Mouse (Mus musculus) neural tube, embryonic 11.5 days (tissue): ENCODE measurements at regions not wholly inside any gene's neighbourhood (a gene's known extent, or its start where the extent isn't known, plus 50 kb on each side); places are given as distances from the start of the nearest gene placed in this dataset.

Experiments used
- ATAC-seq: fragments of 200-750 bp; cut with Nextera tagmentation; 2 replicates; pipeline ENCODE4 v1.8.0; 2017; ENCODE audit warnings: moderate number of reproducible peaks, mild to moderate bottlenecking, moderate TSS enrichment, moderate library complexity; ENCODE audit not compliant: insufficient read depth, low FRiP score, low TSS enrichment
- DNase-seq: peaks from one replicate; pipeline ENCODE4 v3.0.0-alpha.2; 2015; ENCODE audit warnings: low spot score
- H3K27ac ChIP-seq: fragments of 300-500 bp; sonication (generic); 2 replicates; pipeline ENCODE4 v1.5.1; 2014; ENCODE audit warnings: low read depth, mild to moderate bottlenecking, low read length
- H3K27me3 ChIP-seq: fragments of 300-500 bp; sonication (generic); 2 replicates; pipeline ENCODE4 v1.6.1; 2014; ENCODE audit warnings: mild to moderate bottlenecking, low read length, mixed read lengths; ENCODE audit not compliant: control insufficient read depth, insufficient read depth
- H3K36me3 ChIP-seq: fragments of 300-500 bp; sonication (generic); 2 replicates; pipeline ENCODE4 v1.6.1; 2014; ENCODE audit warnings: mild to moderate bottlenecking, low read length, moderate library complexity, mixed read lengths; ENCODE audit not compliant: control insufficient read depth, insufficient read depth
- H3K4me1 ChIP-seq: fragments of 300-500 bp; sonication (generic); 2 replicates; pipeline ENCODE4 v1.6.1; 2014; ENCODE audit warnings: low read length, mixed read lengths; ENCODE audit not compliant: control insufficient read depth, insufficient read depth
- H3K4me2 ChIP-seq: fragments of 300-500 bp; sonication (generic); 2 replicates; pipeline ENCODE4 v1.6.1; 2014; ENCODE audit warnings: low read depth, mild to moderate bottlenecking, moderate library complexity
- H3K4me3 ChIP-seq: fragments of 300-500 bp; sonication (generic); 2 replicates; pipeline ENCODE4 v1.5.1; 2014; ENCODE audit warnings: low read depth, low read length
- H3K9ac ChIP-seq: fragments of 300-500 bp; sonication (generic); 2 replicates; pipeline ENCODE4 v1.6.1; 2014; ENCODE audit warnings: mild to moderate bottlenecking, low read length
- H3K9me3 ChIP-seq: fragments of 300-500 bp; sonication (generic); 2 replicates; pipeline ENCODE4 v1.6.1; 2016; ENCODE audit warnings: low read length; ENCODE audit not compliant: control insufficient read depth
- WGBS: fragments of 180-500 bp; shearing (Covaris S2); extraction: QIAGEN DNeasy Blood & Tissue Kit; methylation state at CpG from one replicate; pipeline ENCODE4 v1.1.7; 2014; 5-methylcytosine and 5-hydroxymethylcytosine counted together

DNA sequence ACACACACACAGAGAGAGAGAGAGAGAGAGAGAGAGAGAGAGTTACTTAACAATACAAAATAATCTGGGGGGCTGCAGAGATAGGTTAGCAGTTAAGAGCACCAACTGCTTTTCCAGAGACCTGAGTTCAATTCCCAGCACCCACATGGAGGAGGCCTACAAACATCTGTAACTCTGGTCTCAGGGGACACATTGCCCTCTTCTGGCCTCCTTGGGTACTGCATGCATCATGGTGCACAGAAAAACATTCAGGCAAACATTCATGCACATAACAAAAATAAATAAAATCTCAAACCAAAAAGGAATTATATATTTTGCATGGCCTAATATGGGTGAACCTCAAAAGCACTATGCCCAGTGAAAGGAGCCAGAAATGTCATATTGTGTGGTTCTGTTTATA lies 161.6 kb downstream of the Kit start:
- no peaks in the 10 kb centered on the region for H3K36me3 ChIP-seq

DNA sequence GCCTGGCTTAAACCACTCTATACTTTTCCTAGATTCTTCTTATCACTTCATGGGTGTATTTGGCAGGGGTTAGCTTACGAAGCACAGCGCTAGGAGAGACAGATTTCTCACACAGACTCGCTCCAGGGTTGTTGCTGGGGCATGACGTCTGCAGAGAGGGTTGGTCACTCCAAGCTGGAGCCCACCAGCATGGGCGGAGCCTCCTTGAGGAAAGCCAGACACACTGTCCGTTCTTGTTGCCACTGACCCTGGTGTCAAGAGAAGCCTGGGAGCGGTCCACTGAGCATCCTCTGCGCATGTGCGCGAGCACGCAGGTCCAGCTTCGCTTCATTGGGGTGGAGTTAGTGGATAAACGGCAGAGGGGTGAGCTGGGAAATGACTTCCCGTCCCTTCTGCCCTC lies 159.8 kb downstream of the Kit start:
- Histone ChIP-seq H3K9ac (no peak overlapping the region), H3K4me1 (no peaks in the 10 kb centered on the region), H3K4me2 (no peak overlapping the region), H3K4me3 (no peak overlapping the region), H3K36me3 (no peaks in the 10 kb centered on the region), H3K27me3 (no peaks in the 10 kb centered on the region), H3K9me3 (no peaks in the 10 kb centered on the region), H3K27ac (no peak overlapping the region)
- ATAC-seq (no peak), DNase-seq (no peak)
- WGBS = 94% methylated on average over 14 of the region's 14 CpGs

More for the DNA sequence above, 161.6 kb downstream of the Kit start:
- Histone ChIP-seq H3K4me2 (no peak overlapping the region), H3K9me3 (no peaks in the 10 kb centered on the region), H3K4me1 (no peaks in the 10 kb centered on the region), H3K27ac (no peak overlapping the region), H3K9ac (no peak overlapping the region), H3K27me3 (no peaks in the 10 kb centered on the region), H3K4me3 (no peak overlapping the region)
- no peak for DNase-seq
- ATAC-seq = no peak

DNA sequence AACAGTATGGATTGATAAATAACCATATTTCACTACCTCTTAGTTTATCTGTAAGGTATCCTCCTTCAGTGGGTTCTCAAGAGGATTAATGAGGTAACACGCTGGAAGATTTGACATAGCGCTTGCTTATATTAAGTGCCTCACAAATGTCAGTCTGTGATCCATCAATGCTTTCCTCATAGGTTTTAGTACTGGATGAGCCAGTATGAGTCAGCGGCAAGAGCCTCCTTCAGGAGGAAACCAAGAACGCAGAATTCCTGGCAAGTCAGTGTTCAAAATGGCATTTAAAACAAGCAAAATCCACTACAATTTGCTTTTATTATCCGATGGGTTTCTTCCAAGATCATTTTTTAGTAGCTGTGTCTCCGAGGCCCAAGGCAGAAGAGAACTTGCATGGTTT lies 159.3 kb downstream of the Kit start:
- no peak overlapping the region for H3K4me3 ChIP-seq
- WGBS = 94% methylated on average over 6 of the region's 6 CpGs

DNA sequence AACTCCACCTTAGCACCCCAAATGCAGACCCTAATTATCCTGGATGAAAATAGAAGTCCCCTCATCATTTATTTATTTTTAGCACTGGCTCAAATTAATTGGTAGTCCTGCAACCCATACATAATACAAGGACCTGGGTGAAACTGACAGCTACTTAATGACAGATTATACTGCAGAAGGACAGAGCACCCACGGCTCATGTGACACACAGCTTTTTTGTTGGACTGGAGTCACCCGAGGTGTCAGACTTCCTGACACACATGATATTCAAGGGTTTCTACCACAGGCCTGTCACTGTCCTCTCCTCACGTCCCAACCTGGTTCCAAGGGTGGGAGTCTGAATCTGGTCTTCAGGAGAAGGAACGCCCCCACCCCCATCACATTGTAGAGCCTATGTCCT lies 156.5 kb downstream of the Kit start:
- Histone ChIP-seq H3K36me3 (no peaks in the 10 kb centered on the region), H3K9ac (no peak overlapping the region), H3K27ac (no peak overlapping the region), H3K4me3 (no peak overlapping the region), H3K4me1 (no peaks in the 10 kb centered on the region), H3K27me3 (no peaks in the 10 kb centered on the region), H3K4me2 (no peak overlapping the region), H3K9me3 (no peaks in the 10 kb centered on the region)
- WGBS = 83% methylated on average over 4 of the region's 4 CpGs
- no peak for DNase-seq
- no peak for ATAC-seq

More for the DNA sequence above, 159.3 kb downstream of the Kit start:
- Histone ChIP-seq H3K9ac (no peak overlapping the region), H3K27ac (no peak overlapping the region), H3K4me1 (no peaks in the 10 kb centered on the region), H3K36me3 (no peaks in the 10 kb centered on the region), H3K4me2 (no peak overlapping the region), H3K27me3 (no peaks in the 10 kb centered on the region), H3K9me3 (no peaks in the 10 kb centered on the region)
- ATAC-seq = no peak
- no peak for DNase-seq

DNA sequence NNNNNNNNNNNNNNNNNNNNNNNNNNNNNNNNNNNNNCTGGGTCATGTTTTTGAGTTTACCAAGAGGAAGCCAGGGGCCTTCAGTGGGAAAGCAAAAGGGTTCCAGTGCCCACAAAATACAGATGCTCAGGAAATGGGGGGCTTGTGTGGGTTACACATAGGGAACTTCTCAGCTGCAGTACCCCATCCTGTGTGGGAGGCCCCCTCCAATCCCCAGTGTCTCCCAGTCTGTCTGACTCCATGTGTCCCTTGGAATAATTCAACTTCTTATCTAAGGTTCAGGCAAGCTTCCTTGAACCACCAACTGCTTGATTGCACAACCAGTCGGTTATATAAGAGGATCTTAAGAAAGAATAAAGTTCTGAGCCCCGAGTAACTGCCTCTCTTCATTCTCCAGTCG lies 156.0 kb downstream of the Kit start:
- no peaks in the 10 kb centered on the region for H3K9me3 ChIP-seq
- no peak for ATAC-seq

DNA sequence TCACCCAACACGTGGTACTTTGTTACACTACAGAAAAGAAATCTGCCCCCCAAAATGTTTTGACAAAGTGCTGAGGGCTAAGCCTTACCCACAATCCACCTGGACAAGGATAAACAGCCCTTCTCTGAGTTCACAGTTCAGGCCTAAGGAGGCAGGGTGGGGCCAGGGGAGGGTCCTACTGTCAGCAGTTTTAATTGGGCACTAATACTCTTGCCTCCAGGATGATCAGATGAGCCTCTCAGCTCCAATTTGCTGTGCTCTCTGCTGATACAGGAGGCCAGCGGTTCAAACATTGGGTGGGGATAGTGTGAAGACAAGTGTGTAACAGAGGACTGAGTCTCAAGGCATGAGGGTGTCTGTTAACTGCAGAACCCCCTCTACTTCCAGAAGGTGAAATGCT lies 146.6 kb downstream of the Kit start:
- DNase-seq = no peak
- no peak overlapping the region for H3K4me2 ChIP-seq
- H3K9ac ChIP-seq = no peak overlapping the region
- H3K27ac ChIP-seq = no peak overlapping the region
- 81% methylated on average over 2 of the region's 2 CpGs for WGBS
- H3K4me3 ChIP-seq = no peak overlapping the region
- no peak for ATAC-seq
- no peaks in the 10 kb centered on the region for H3K36me3 ChIP-seq
- no peaks in the 10 kb centered on the region for H3K27me3 ChIP-seq
- H3K4me1 ChIP-seq = no peaks in the 10 kb centered on the region
- no peaks in the 10 kb centered on the region for H3K9me3 ChIP-seq

More for the DNA sequence above, 156.0 kb downstream of the Kit start:
- Histone ChIP-seq H3K4me3 (no peak overlapping the region), H3K36me3 (no peaks in the 10 kb centered on the region), H3K27me3 (no peaks in the 10 kb centered on the region), H3K4me2 (no peak overlapping the region), H3K9ac (no peak overlapping the region), H3K27ac (no peak overlapping the region), H3K4me1 (no peaks in the 10 kb centered on the region)
- DNase-seq = no peak
- WGBS = 77% methylated on average over 3 of the region's 3 CpGs

DNA sequence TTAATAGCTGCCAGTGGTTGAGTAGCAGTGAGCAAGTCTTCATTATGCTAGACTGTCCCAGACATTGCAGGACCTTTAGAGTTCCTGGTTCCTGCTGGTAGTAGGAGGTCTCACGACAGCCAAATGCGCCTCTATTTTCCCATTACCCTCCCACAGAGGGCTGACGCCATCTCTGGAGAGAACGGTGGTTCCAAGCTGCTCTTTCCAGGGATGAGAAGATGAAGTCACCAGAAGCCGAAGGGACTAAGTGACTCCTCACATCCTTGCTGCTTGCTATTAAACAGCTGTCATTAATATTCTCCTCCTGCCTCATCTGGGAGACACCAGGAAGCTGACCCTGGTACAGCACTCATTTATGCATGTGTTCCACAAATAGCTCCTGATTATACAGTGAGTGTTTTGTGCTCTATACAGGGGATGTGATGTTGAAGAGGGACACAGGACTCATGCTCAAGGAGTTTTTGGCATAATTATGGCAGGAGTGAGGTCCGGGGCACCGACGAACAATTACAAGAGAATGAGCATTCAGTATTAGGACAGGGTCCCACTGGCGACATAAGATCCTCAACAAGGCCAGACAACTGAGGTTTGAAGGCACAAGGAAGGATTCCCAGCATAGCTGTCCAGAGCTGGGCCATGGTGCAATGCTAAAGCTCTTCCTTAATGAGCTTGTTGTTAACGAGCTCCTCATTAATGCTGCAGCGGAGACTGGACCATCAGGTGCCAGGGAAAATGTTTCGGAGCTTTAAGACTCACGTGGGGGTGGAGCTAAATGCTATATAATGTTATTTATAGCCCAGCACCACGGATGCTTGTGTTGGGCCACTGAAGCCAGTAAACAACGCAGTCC lies 145.6 kb downstream of the Kit start:
- H3K27me3 ChIP-seq = no peaks in the 10 kb centered on the region
- no peaks in the 10 kb centered on the region for H3K9me3 ChIP-seq
- no peak overlapping the region for H3K4me3 ChIP-seq
- H3K4me1 ChIP-seq = no peaks in the 10 kb centered on the region
- DNase-seq (no peak), ATAC-seq (no peak)
- no peaks in the 10 kb centered on the region for H3K36me3 ChIP-seq
- WGBS = 70% methylated on average over 15 of the region's 15 CpGs
- no peak overlapping the region for H3K4me2 ChIP-seq
- H3K27ac ChIP-seq = no peak overlapping the region
- no peak overlapping the region for H3K9ac ChIP-seq

DNA sequence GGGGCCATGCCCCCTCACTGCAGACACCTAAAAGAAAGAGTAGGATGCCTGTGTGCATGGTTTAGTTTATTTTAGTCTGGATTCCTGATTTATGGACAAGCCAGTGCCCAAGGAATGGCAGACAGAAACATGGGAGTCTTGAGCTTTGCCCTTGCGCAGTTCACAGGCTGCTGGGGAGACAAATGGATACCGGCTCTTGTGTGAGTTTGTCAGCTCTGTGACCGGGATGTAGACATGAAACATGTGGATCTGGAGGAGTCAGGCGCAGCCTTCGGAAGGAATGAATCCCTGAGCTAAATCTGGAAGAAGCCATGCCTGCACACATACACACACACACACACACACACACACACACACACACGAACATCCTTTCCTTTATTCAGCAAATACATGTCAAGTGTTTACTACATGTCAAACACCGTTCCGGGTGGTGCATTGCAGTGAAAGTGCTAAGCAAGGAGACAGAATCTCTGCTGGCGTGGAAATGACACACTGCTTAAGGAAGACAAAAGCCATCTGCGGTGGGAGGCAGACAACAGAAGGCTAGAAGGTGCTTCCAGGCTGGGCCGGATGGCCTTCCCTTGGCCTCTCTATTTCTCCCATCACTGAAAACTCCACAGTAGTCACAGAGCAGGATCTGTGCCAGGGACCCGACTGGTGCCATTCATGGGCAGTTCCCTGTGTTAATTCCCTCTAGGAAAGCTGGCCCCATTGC lies 144.0 kb downstream of the Kit start:
- Histone ChIP-seq H3K27ac (no peak overlapping the region), H3K4me2 (no peak overlapping the region), H3K4me1 (no peaks in the 10 kb centered on the region), H3K36me3 (no peaks in the 10 kb centered on the region), H3K4me3 (no peak overlapping the region), H3K9ac (no peak overlapping the region), H3K9me3 (no peaks in the 10 kb centered on the region), H3K27me3 (no peaks in the 10 kb centered on the region)
- WGBS = 83% methylated on average over 12 of the region's 12 CpGs
- ATAC-seq (no peak), DNase-seq (no peak)
